Mouse (Mus musculus) lung, postnatal 0 days (tissue): ENCODE measurements at regions not wholly inside any gene's neighbourhood (a gene's known extent, or its start where the extent isn't known, plus 50 kb on each side); places are given as distances from the start of the nearest gene placed in this dataset.

Experiments
- ATAC-seq: fragments of 200-750 bp; cut with Nextera tagmentation; 2 replicates; pipeline ENCODE4 v1.8.0; 2017; ENCODE audit warnings: moderate library complexity
- DNase-seq: peaks from one replicate; pipeline ENCODE4 v3.0.0-alpha.2; 2016; ENCODE audit warnings: low spot score
- H3K27ac ChIP-seq: fragments of 300-500 bp; sonication (generic); 2 replicates; pipeline ENCODE4 v1.5.1; 2014; ENCODE audit warnings: antibody characterized with exemption, mild to moderate bottlenecking, low read length, mixed read lengths
- H3K27me3 ChIP-seq: fragments of 300-500 bp; sonication (generic); replicated peaks from 2 replicates; pipeline ENCODE4 v1.6.1; 2014; ENCODE audit warnings: low read length, mixed read lengths; ENCODE audit not compliant: insufficient read depth
- H3K36me3 ChIP-seq: fragments of 300-500 bp; sonication (generic); 2 replicates; pipeline ENCODE4 v1.6.1; 2014; ENCODE audit warnings: low read length, mixed read lengths; ENCODE audit not compliant: insufficient read depth
- H3K4me1 ChIP-seq: fragments of 300-500 bp; sonication (generic); 2 replicates; pipeline ENCODE4 v1.6.1; 2014; ENCODE audit warnings: antibody characterized with exemption, low read depth, low read length, mixed read lengths; ENCODE audit not compliant: insufficient read depth
- H3K4me2 ChIP-seq: fragments of 300-500 bp; sonication (generic); replicated peaks from 2 replicates; pipeline ENCODE4 v1.6.1; 2014; ENCODE audit warnings: low read depth, mild to moderate bottlenecking, low read length, moderate library complexity, mixed read lengths
- H3K4me3 ChIP-seq: fragments of 300-500 bp; sonication (generic); 2 replicates; pipeline ENCODE4 v1.5.1; 2014; ENCODE audit warnings: low read depth, low read length
- H3K9ac ChIP-seq: fragments of 300-500 bp; sonication (generic); replicated peaks from 2 replicates; pipeline ENCODE4 v1.6.1; 2014; ENCODE audit warnings: low read depth, mild to moderate bottlenecking
- H3K9me3 ChIP-seq: fragments of 300-500 bp; sonication (generic); 2 replicates; pipeline ENCODE4 v1.6.1; 2016; ENCODE audit warnings: low read length, mixed read lengths
- CTCF ChIP-seq: IDR thresholded peaks from 2 replicates; pipeline ENCODE4 v1.5.1; 2016; ENCODE audit warnings: antibody characterized with exemption, mild to moderate bottlenecking
- EP300 ChIP-seq: IDR thresholded peaks from 2 replicates; pipeline ENCODE4 v1.6.1; 2016; ENCODE audit warnings: antibody characterized with exemption, mild to moderate bottlenecking, control low read depth
- WGBS: fragments of 180-500 bp; shearing (Covaris S2); extraction: QIAGEN DNeasy Blood & Tissue Kit; methylation state at CpG from one replicate; pipeline ENCODE4 v1.1.7; 2014; 5-methylcytosine and 5-hydroxymethylcytosine counted together

DNA sequence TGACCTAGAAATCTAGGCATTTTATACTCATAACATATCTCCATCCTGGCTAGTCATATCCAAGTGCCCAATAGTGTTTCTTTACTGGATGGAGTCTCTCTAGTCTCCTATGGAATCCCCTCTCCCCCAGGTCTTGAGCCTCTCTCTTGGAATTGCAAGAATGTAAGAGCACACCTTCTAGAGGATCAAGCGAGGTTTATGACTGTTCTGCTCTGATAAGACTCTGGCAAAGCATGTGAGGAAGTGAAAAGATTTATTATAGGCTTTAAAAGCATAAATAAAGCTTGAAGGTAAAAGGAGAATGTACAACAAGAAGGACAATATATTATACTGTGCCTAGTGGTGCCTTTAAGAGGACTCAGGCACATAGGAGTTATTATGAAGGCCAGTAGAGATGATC lies 62.8 kb upstream of the Thsd7a start:
- no peak overlapping the region for H3K27ac ChIP-seq
- TF ChIP-seq CTCF = no peak
- TF ChIP-seq EP300 = no peak
- H3K9ac ChIP-seq = no peak overlapping the region
- H3K9me3 ChIP-seq = no peaks in the 10 kb centered on the region
- no peaks in the 10 kb centered on the region for H3K4me1 ChIP-seq
- no peaks in the 10 kb centered on the region for H3K36me3 ChIP-seq
- 38% methylated on average over 1 of the region's 1 CpGs for WGBS
- H3K27me3 ChIP-seq = no peaks in the 10 kb centered on the region
- no peak overlapping the region for H3K4me2 ChIP-seq
- no peak for ATAC-seq
- no peak overlapping the region for H3K4me3 ChIP-seq
- DNase-seq = no peak

DNA sequence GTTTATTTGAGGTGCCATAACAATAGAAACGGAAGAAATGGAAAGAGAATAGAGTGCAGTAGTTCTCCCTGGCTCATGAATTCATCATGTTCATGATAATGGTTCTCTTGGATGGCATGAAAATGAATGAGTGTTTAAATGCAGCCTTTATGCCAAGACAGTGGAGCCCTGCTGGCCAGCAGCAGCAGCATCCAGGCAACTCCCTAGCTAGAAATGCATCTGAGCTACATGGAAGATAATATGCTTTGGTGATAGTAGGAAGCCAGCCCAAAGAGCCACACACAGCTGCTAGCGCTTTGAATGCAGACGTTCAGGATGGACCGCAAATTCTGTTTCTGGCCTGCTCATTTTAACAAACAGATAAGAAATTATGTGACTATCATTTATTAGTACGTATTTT lies 60.4 kb upstream of the Thsd7a start:
- Histone ChIP-seq H3K4me2 (no peak overlapping the region), H3K36me3 (no peaks in the 10 kb centered on the region), H3K9ac (no peak overlapping the region), H3K27ac (no peak overlapping the region), H3K9me3 (no peaks in the 10 kb centered on the region), H3K4me1 (no peaks in the 10 kb centered on the region), H3K4me3 (no peak overlapping the region), H3K27me3 (no peaks in the 10 kb centered on the region)
- TF ChIP-seq CTCF (no peak), EP300 (no peak)
- WGBS = 73% methylated on average over 5 of the region's 5 CpGs
- DNase-seq (no peak), ATAC-seq (no peak)
